Mouse (Mus musculus) cortical plate, adult 2 months (tissue): Measurements from ENCODE around the gene Lamc1.

Experiments used
- CTCF ChIP-seq: fragments of 200-500 bp; IDR thresholded peaks from 2 replicates; pipeline ENCODE4 v1.5.1; 2011; ENCODE audit warnings: mild to moderate bottlenecking, control low read depth, low read length; ENCODE audit not compliant: insufficient read depth; ENCODE audit errors: extremely low read depth
- POLR2A ChIP-seq: fragments of 200-500 bp; IDR thresholded peaks from 2 replicates; pipeline ENCODE4 v1.6.1; 2011; ENCODE audit warnings: mild to moderate bottlenecking, low read length, control low read depth; ENCODE audit not compliant: insufficient read depth; ENCODE audit errors: extremely low read depth

DNA sequence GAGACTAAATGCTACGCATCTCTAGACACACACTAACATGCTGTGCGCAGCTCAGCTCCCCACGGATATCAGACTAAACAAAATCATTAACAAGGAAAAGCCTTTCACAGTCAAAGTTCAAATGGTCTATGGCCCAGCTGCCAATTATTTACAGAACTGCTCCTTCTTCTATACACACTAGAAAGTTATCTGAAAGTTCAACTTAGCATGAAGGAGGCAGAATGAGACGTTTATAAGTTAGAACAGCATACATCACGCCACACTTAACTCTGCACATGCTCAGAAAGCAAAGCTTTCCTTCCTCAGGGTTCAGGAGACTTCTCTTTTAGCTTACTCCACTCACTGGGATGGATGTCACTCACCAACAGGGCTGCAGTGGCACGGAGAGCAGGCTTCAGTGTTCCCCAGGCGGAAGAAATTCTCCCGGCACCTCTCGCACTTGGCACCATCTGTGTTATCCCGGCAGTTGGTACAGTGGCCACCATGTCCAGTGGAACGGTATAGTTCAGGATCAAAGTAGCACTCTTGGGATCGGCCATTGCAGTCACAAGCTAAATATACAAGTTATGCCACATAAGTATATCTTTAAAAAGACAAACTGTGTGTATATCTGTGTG lies 80.9 kb downstream of the Lamc1 start:
- TF ChIP-seq CTCF = no peak
- no peak for TF ChIP-seq POLR2A
